Mouse (Mus musculus) erythroblast, embryonic 14.5 days (primary cell): ENCODE data around the gene A530016L24Rik.

Experiments used
- GATA1 ChIP-seq: IDR thresholded peaks from 2 replicates; pipeline ENCODE4 v1.6.1; 2012; ENCODE audit warnings: low read length, inconsistent platforms, mixed read lengths
- TAL1 ChIP-seq: IDR thresholded peaks from 3 replicates; pipeline ENCODE4 v1.6.1; 2012; ENCODE audit warnings: low read length, inconsistent platforms, mixed read lengths

DNA sequence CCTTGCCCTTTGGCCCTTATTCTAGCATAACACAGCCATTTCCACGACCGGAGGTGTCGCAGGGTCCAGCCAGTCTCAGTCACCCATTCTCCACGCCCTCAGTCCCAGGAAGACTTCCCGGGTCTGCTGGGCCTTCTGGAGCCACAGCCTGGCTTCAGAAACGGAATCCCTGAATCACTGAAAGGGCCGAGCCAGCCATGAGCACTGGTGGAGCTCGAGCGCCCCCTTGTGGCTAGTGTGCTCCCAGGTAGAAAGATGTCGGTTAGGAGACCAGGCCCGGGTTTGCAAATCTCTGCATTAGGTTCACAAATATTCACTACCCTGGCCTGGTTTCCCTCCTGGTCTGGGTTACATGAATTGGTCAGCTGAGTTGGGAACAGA lies 53.7 kb downstream of the A530016L24Rik start:
- TF ChIP-seq TAL1 (no peak), GATA1 (no peak)
